Mouse (Mus musculus): Measurements from ENCODE around the gene 1110059G10Rik.

Gene 1110059G10Rik

GRCm38 (mm10) chr9:122950643-122951475 lies at the start of gene 1110059G10Rik, which contains the start of gene Kif15:
Gene 1110059G10Rik (minus strand): TSS chr9:122951000.
Gene Kif15 (plus strand): TSS chr9:122951046.
- peak; percentile 90 to 95 for DNase-seq (ENCODE audit: low spot score in 2 of 2)

GRCm38 (mm10) chr9:122999193-122999586 lies 48.4 kb upstream of the 1110059G10Rik start:
- no peak for DNase-seq (ENCODE audit: low spot score in 2 of 2)

GRCm38 (mm10) chr9:122998406-122999192 lies 47.8 kb upstream of the 1110059G10Rik start:
- DNase-seq (ENCODE audit: low spot score in 2 of 2) = no peak

- no peak for DNase-seq (ENCODE audit: low spot score in 2 of 2)
Observed at GRCm38 (mm10) chr9:122928915-122929314, 21.9 kb downstream of the 1110059G10Rik start.

GRCm38 (mm10) chr9:122922936-122923381 lies 27.8 kb downstream of the 1110059G10Rik start, which contains the start of gene Zfp105:
Gene Zfp105 (plus strand): TSS chr9:122923072.
- DNase-seq (ENCODE audit: low spot score in 2 of 2) = peak in 1 of 2 experiments; percentile 7

GRCm38 (mm10) chr9:122922436-122922835 lies 28.4 kb downstream of the 1110059G10Rik start:
- DNase-seq (ENCODE audit: low spot score in 2 of 2) = no peak

- peak in 1 of 2 experiments; percentile 1 for DNase-seq (ENCODE audit: low spot score in 2 of 2)
Observed at GRCm38 (mm10) chr9:122902717-122903535, 47.9 kb downstream of the 1110059G10Rik start.

GRCm38 (mm10) chr9:122901047-122901446 lies 49.8 kb downstream of the 1110059G10Rik start:
- DNase-seq (ENCODE audit: low spot score in 2 of 2) = no peak
